Mouse (Mus musculus) ES-Bruce4 (cell line): ENCODE results near the gene Gpc6.
A peak's percentile ranks its signal among the peaks of the same experiment; 100 is the strongest.

Source experiments
- CTCF ChIP-seq: IDR thresholded peaks from one replicate; pipeline ENCODE4 v1.8.1; 2011; ENCODE audit warnings: low read depth, low read length
- EP300 ChIP-seq: IDR thresholded peaks from 2 replicates; pipeline ENCODE4 v1.6.1; 2011; ENCODE audit warnings: low read depth, low read length; ENCODE audit not compliant: insufficient read depth
- POLR2A ChIP-seq: IDR thresholded peaks from one replicate; pipeline ENCODE4 v1.8.1; 2011; ENCODE audit warnings: low read length; ENCODE audit not compliant: insufficient read depth

- peak; percentile 78 for TF ChIP-seq CTCF
- no peak for TF ChIP-seq POLR2A
- TF ChIP-seq EP300: no peak
Observed at GRCm38 (mm10) chr14:117882222-117882621, 957.1 kb downstream of the Gpc6 start.
